Mouse (Mus musculus) adrenal gland, adult 8-10 months (tissue): ENCODE data around the gene Ccdc106. TPM values are rescaled to one million over a fixed set of nuclear protein-coding genes. Genes with fewer than 3 reads are reported as not detected.
"Not testable (repeated sequence)": the region's sequence is repeated elsewhere in the genome, so short reads cannot be mapped to it uniquely, and the experiment has no call there.

Experiments used
- DNase-seq: peaks from one replicate; pipeline ENCODE4 v3.0.0; 2022
- total RNA-seq, 4 experiments: library from RNA; stranded (reverse); gene quantifications; 2 replicates each; pipeline ENCODE4 v1.2.4; 2022

Gene Ccdc106
- 1 to 10 TPM; 2.9 to 5.6 (median 3.8) TPM for total RNA-seq

- DNase-seq, result peak; percentile 99
Measured at GRCm38 (mm10) chr7:5020000-5020681, at the start of gene Ccdc106, which contains the start of gene Zfp865. Ccdc106 (plus strand) TSS chr7:5020553. Zfp865 (plus strand) TSS chr7:5020376.

GRCm38 (mm10) chr7:4971068-4971467 lies 49.3 kb upstream of the Ccdc106 start, which contains the start of gene Sbk3:
Sbk3 (minus strand) TSS chr7:4971168.
- DNase-seq, result no peak

GRCm38 (mm10) chr7:4971710-4972109 lies 48.6 kb upstream of the Ccdc106 start:
- no peak for DNase-seq

- peak; percentile 77 for DNase-seq
Measured at GRCm38 (mm10) chr7:4972321-4973047, 47.9 kb upstream of the Ccdc106 start.

- DNase-seq, result no peak
Measured at GRCm38 (mm10) chr7:4975455-4975854, 44.9 kb upstream of the Ccdc106 start.

- no peak for DNase-seq
Measured at GRCm38 (mm10) chr7:4976832-4977231, 43.5 kb upstream of the Ccdc106 start.

GRCm38 (mm10) chr7:4988250-4988649 lies 32.1 kb upstream of the Ccdc106 start:
- DNase-seq, result no peak

GRCm38 (mm10) chr7:4993347-4993998 lies 26.9 kb upstream of the Ccdc106 start:
- DNase-seq, result no peak

- DNase-seq, result no peak
Measured at GRCm38 (mm10) chr7:4993999-4994788, 26.2 kb upstream of the Ccdc106 start.

GRCm38 (mm10) chr7:4995268-4996002 lies 24.9 kb upstream of the Ccdc106 start:
- no peak for DNase-seq

GRCm38 (mm10) chr7:4996003-4996895 lies 24.1 kb upstream of the Ccdc106 start, which contains the start of gene Zfp579:
Zfp579 (minus strand) TSS chr7:4996158.
- peak; percentile 86 for DNase-seq

GRCm38 (mm10) chr7:4996934-4997333 lies 23.4 kb upstream of the Ccdc106 start:
- DNase-seq, result no peak

- DNase-seq, result no peak
Measured at GRCm38 (mm10) chr7:4999876-5000275, 20.5 kb upstream of the Ccdc106 start.

GRCm38 (mm10) chr7:5002876-5003275 lies 17.5 kb upstream of the Ccdc106 start:
- not testable (repeated sequence) for DNase-seq

GRCm38 (mm10) chr7:5008229-5008628 lies 12.1 kb upstream of the Ccdc106 start:
- no peak for DNase-seq

- no peak for DNase-seq
Measured at GRCm38 (mm10) chr7:5012681-5013513, 7.5 kb upstream of the Ccdc106 start.

GRCm38 (mm10) chr7:5014251-5015117 lies 5.9 kb upstream of the Ccdc106 start, which contains the start of the genes Zfp524 and Fiz1:
Zfp524 (plus strand) TSS chr7:5014415.
Fiz1 (minus strand) TSS chr7:5014697.
- DNase-seq, result peak; percentile 92
